Mouse (Mus musculus): ENCODE measurements around the gene Trim2. TPM values are rescaled to one million over a fixed set of nuclear protein-coding genes. Genes with fewer than 3 reads are reported as not detected.
A peak's percentile ranks its signal among the peaks of the same experiment; 100 is the strongest.

Trim2 gene
- total and polyA plus RNA-seq, 2 experiments from 2014 or later, result 149 to 291 TPM

DNA sequence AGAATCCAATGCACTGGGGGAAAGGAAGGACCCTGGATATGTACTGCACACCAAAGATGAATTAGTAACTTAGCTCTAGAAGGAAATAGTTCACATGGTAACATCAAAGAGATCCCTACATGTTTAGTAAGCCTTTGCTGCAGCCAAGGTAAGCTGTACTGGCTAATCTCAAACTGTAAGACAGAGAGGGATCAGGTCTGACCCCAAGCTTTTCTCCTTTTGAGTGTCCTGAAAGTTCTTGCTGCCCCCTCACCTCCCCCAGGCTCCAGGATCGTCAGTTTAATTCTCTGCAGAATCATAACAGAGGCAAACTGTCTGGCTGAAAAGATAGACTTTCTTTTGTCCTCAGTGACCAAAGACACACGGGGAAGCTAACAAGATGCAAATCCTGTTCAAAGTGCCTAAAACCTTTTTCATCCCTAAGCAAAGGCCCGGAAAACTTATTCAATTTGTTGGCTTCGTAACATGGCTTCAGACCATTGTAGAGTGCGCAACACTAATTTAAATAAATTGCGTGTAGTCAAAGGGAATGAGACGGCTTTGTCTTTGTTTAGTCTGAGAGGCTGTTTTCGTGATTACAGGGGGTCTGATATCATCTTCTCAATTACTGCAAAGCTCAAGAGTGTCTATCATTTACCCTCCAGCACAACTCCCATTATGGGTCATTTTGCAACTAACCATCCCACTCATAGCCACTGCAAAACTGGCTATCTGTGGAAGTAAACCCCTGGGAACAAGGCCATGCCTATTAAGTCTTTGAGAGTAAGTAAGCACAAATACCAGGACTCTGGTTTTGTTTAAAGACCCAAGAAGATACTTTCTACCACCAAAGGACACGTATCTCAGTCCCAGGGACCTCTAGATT, 52.8 kb downstream of the Trim2 start:
- Histone ChIP-seq H3K27ac (ENCODE audit: low read depth, low read length) (peak overlapping the region; percentile 12; the same call in 1 of the 2 replicates), H3K9ac (replicated peaks; ENCODE audit: low read length, poor library complexity, severe bottlenecking) (no peak overlapping the region), H3K4me3 (ENCODE audit: low read depth, low read length) (no peak overlapping the region), H3K4me1 (ENCODE audit: insufficient read depth, low read length) (peaks cover 6% of the 10 kb centered on the region; the same call in 1 of the 2 replicates), H3K9me3 (ENCODE audit: low read length) (no peaks in the 10 kb centered on the region), H3K27me3 (ENCODE audit: insufficient read depth, low read length) (no peaks in the 10 kb centered on the region), H3K36me3 (ENCODE audit: insufficient read depth, low read length) (no peaks in the 10 kb centered on the region), H3K4me2 (ENCODE audit: low read depth, low read length, poor library complexity, severe bottlenecking) (0 out of 2 replicates have a peak overlapping the region, but pooled peaks have one; percentile 4)
- TF ChIP-seq CTCF (IDR thresholded peaks at IDR 0.05), result no peak
- ATAC-seq (ENCODE audit: low FRiP score) (no peak), DNase-seq (ENCODE audit: low spot score) (no peak)
- 26% methylated on average over 9 of the region's 9 CpGs for WGBS

DNA sequence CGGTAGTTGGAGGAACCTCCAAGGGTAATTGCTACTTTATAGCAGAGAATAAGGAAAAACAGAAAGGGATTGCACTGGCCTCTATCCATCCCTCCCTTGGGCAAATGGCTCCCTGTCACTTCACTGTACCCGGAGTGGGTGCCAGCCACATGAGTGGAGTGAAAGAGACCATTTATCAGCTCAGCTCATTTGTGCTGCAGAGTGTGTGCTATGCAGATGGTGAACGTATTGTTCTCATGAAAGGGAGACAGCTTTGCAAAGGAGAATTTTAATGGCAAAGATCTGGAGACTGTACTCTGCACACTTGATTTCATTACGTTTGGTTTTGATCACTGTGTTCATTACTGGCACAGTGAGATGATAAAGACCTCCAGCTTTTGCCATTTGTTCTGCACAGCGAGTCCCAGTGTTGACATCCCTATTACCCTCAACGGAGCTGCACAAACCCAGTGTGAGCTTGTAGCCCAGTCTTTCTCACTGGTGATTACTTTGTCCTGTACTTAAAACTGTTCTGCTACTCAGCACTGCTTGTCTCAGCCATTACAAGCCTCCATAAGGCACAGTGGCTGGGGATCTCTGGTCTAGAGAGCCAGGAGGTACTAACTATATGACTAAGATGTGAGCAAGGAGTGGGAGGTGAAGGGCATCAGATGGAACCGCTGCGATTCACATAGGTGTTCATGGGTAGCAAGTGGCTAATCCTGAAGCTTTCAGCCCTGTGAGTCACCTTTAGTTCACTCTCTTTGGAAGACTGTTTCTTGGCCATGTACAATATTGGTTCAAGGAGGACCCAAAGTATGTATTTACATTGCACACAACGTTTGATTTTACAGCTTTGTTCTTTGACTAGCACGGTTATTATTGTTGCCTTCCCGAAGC, 53.7 kb downstream of the Trim2 start:
- TF ChIP-seq CTCF (IDR thresholded peaks at IDR 0.05), result no peak
- no peaks in the 10 kb centered on the region for H3K36me3 ChIP-seq (ENCODE audit: insufficient read depth, low read length)
- no peaks in the 10 kb centered on the region for H3K9me3 ChIP-seq (ENCODE audit: low read length)
- no peak overlapping the region for H3K4me3 ChIP-seq (ENCODE audit: low read depth, low read length)
- peaks cover 6% of the 10 kb centered on the region; the same call in 1 of the 2 replicates for H3K4me1 ChIP-seq (ENCODE audit: insufficient read depth, low read length)
- DNase-seq (ENCODE audit: low spot score) (peak; percentile 76), ATAC-seq (ENCODE audit: low FRiP score) (peak; percentile 80)
- peak overlapping the region; percentile 39; the same call in 1 of the 2 replicates for H3K27ac ChIP-seq (ENCODE audit: low read depth, low read length)
- H3K4me2 ChIP-seq (ENCODE audit: low read depth, low read length, poor library complexity, severe bottlenecking), result no peak overlapping the region
- no peaks in the 10 kb centered on the region for H3K27me3 ChIP-seq (ENCODE audit: insufficient read depth, low read length)
- 30% methylated on average over 11 of the region's 11 CpGs for WGBS
- H3K9ac ChIP-seq (replicated peaks; ENCODE audit: low read length, poor library complexity, severe bottlenecking), result no peak overlapping the region

DNA sequence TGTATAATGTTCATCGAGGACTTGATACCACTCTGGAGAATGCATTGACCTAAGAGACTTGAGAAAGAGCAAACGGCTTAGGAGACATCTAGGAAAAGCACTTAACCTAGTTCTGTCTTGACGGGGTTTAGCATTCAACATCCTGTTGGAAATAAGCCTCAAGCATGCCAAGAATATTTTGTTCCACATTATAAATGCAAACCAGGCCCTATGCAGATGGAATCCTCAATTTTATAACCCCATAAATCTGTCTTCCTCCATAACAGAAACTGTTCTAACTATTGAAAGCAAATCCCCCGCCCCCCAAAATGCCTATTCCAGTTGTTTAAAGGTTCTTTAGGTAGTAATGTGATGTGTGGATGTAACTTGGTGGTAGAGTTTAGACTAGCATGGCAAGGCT, 55.0 kb downstream of the Trim2 start:
- Histone ChIP-seq H3K27ac (ENCODE audit: low read depth, low read length) (no peak overlapping the region), H3K4me1 (ENCODE audit: insufficient read depth, low read length) (peaks cover 6% of the 10 kb centered on the region; the same call in 1 of the 2 replicates), H3K36me3 (ENCODE audit: insufficient read depth, low read length) (no peaks in the 10 kb centered on the region), H3K9me3 (ENCODE audit: low read length) (no peaks in the 10 kb centered on the region), H3K9ac (replicated peaks; ENCODE audit: low read length, poor library complexity, severe bottlenecking) (no peak overlapping the region), H3K27me3 (ENCODE audit: insufficient read depth, low read length) (no peaks in the 10 kb centered on the region), H3K4me3 (ENCODE audit: low read depth, low read length) (no peak overlapping the region), H3K4me2 (ENCODE audit: low read depth, low read length, poor library complexity, severe bottlenecking) (no peak overlapping the region)
- no peak for ATAC-seq (ENCODE audit: low FRiP score)
- no peak for TF ChIP-seq CTCF (IDR thresholded peaks at IDR 0.05)
- no peak for DNase-seq (ENCODE audit: low spot score)
- 68% methylated on average over 4 of the region's 4 CpGs for WGBS

DNA sequence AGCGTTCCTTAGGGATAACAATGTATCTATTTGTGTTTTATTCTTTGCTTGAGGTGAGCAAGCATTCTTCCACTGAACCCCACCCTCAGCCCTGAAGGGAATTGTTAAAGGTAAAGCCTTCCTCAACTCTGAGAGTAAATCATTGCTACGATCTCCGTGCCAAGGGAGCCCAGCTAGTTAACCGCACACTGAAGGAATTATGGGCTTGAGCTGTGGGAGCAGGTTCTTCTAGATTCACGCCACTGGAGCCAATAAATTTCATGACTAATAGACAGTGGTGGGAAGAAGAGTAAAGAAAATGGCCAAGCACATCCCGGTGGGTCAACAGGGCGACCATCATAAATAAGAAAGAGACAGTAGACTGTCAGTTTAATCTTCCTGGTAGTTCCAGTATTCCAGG, 56.4 kb downstream of the Trim2 start:
- DNase-seq (ENCODE audit: low spot score) (no peak), ATAC-seq (ENCODE audit: low FRiP score) (no peak)
- no peak overlapping the region for H3K4me2 ChIP-seq (ENCODE audit: low read depth, low read length, poor library complexity, severe bottlenecking)
- no peaks in the 10 kb centered on the region for H3K27me3 ChIP-seq (ENCODE audit: insufficient read depth, low read length)
- H3K4me1 ChIP-seq (ENCODE audit: insufficient read depth, low read length), result peaks cover 6% of the 10 kb centered on the region; the same call in 1 of the 2 replicates
- H3K27ac ChIP-seq (ENCODE audit: low read depth, low read length), result no peak overlapping the region
- no peak for TF ChIP-seq CTCF (IDR thresholded peaks at IDR 0.05)
- H3K36me3 ChIP-seq (ENCODE audit: insufficient read depth, low read length), result no peaks in the 10 kb centered on the region
- H3K9ac ChIP-seq (replicated peaks; ENCODE audit: low read length, poor library complexity, severe bottlenecking), result no peak overlapping the region
- WGBS, result 95% methylated on average over 7 of the region's 7 CpGs
- H3K9me3 ChIP-seq (ENCODE audit: low read length), result no peaks in the 10 kb centered on the region
- H3K4me3 ChIP-seq (ENCODE audit: low read depth, low read length), result no peak overlapping the region

DNA sequence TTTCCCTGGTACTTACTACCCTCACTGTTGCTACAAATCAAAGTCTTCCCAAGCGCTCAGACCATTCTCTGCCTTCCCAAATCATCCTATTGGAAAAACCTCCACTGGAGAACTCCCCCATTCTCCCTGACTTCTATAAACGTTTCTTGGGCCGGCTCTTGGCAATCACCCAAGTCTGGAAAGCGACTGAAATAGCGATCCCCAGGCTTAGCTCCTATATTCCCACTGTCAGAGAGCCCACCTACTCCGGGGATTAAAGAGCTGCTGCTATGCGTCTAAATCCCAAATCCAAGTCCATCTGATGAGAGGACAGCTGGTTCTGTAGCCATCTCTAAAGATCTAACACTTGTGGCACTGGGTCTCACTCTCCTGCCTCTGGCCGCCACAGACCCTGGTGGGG, 58.9 kb downstream of the Trim2 start:
- TF ChIP-seq CTCF (IDR thresholded peaks at IDR 0.05), result no peak
- Histone ChIP-seq H3K9me3 (ENCODE audit: low read length) (no peaks in the 10 kb centered on the region), H3K27me3 (ENCODE audit: insufficient read depth, low read length) (no peaks in the 10 kb centered on the region), H3K4me1 (ENCODE audit: insufficient read depth, low read length) (no peaks in the 10 kb centered on the region), H3K27ac (ENCODE audit: low read depth, low read length) (no peak overlapping the region), H3K4me3 (ENCODE audit: low read depth, low read length) (no peak overlapping the region), H3K36me3 (ENCODE audit: insufficient read depth, low read length) (no peaks in the 10 kb centered on the region), H3K9ac (replicated peaks; ENCODE audit: low read length, poor library complexity, severe bottlenecking) (no peak overlapping the region), H3K4me2 (ENCODE audit: low read depth, low read length, poor library complexity, severe bottlenecking) (no peak overlapping the region)
- ATAC-seq (ENCODE audit: low FRiP score) (no peak), DNase-seq (ENCODE audit: low spot score) (no peak)
- 45% methylated on average over 8 of the region's 8 CpGs for WGBS
